Comparison of ENCODE assay signal across 8 mouse cellular contexts in the genomic region with DNA sequence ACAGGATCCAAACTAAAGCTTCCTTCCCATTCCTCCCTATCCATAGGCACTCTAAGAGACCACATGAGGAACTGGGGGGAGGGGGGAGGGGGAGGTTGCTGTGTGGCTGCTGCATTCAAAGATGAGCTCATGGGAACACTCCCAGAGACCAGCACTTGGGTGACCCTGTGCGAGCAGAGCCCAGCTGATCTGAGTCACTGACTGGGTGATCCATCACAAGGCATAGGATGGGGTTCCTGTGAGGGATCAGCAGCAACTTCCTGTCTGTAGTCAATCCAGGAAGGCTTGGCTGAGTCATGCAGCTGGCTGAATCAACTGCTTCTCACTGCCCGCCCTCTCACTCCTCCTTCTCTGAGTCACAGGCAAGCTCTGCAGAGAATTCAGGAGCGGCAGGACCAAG.
DNase-seq lines count a peak whose midpoint lies in the region; ATAC-seq lines count a peak whose summit lies in the region.

No protein-coding gene starts in this region.

- peak; percentile 85 for DNase-seq in MN1 (ENCODE audit: low spot score)
- DNase-seq in gastrocnemius, postnatal 14 days = peak; percentile 81
- DNase-seq in left cerebral cortex, adult 8-10 months (ENCODE audit: low spot score in 2 of 2) = peak; percentile 37 to 91
- DNase-seq in lung, postnatal 4 days = peak; percentile 80 to 90
- DNase-seq in right cerebral cortex, postnatal 14 days = peak; percentile 62
- DNase-seq in cerebellum, adult 8-10 months = no peak

- peak; percentile 97 for ATAC-seq in common myeloid progenitor, adult 5-6 weeks (replicated peaks; ENCODE audit: low read depth, poor library complexity, severe bottlenecking)
- ATAC-seq in inflammation-experienced regulatory T-cells, adult 6 months = peak; percentile 84

- intact Hi-C loops in gastrocnemius, postnatal 14 days (cut with DNase I; ENCODE audit: low total_unique reads) = no loop called here
